8 mouse cellular contexts compared by ENCODE assay signal in genomic region chr6:72162155-72162890, GRCm38 (mm10).
DNase-seq lines count a peak whose midpoint lies in the region; ATAC-seq lines count a peak whose summit lies in the region.

No protein-coding gene starts in this region.

- peak; percentile 18 to 22 for DNase-seq in spleen, adult 18-20 months
- DNase-seq in spleen, postnatal 14 days (ENCODE audit: low spot score in 2 of 2), result no peak
- DNase-seq in kidney, adult 8-10 months, result peak; percentile 73
- DNase-seq in lung, postnatal 36 days, result peak; percentile 78
- DNase-seq in left cerebral cortex, adult 8-10 months (ENCODE audit: low spot score in 2 of 2), result no peak
- DNase-seq in frontal cortex, postnatal 10 days (ENCODE audit: low spot score in 2 of 2), result no peak

- peak; percentile 75 for ATAC-seq in granulocyte monocyte progenitor cell, adult 5-6 weeks (replicated peaks; ENCODE audit: poor library complexity, severe bottlenecking)
- no peak for ATAC-seq in erythroblast, adult 5-6 weeks (replicated peaks; ENCODE audit: low FRiP score, poor library complexity, severe bottlenecking)

Comparison
In these comparisons a context has a peak if more than half of its experiments do, and no peak if none do; other contexts are left out.
1. DNase-seq: peak in spleen, adult 18-20 months (2 of 2), kidney, adult 8-10 months (2 of 2) and lung, postnatal 36 days (single experiment); none in spleen, postnatal 14 days (0 of 2), left cerebral cortex, adult 8-10 months (0 of 2) and frontal cortex, postnatal 10 days (0 of 2).